Mouse (Mus musculus): ENCODE measurements around the gene Calcoco2.

Calcoco2 gene

GRCm38 (mm10) chr11:96080736-96081135, 31.0 kb downstream of the Calcoco2 start:
- no peak for DNase-seq (ENCODE audit: low spot score)

- peak; percentile 31 for DNase-seq (ENCODE audit: low spot score)
Measured at GRCm38 (mm10) chr11:96076221-96077105, 35.3 kb downstream of the Calcoco2 start.

GRCm38 (mm10) chr11:96075509-96076220, 36.1 kb downstream of the Calcoco2 start, which contains the start of gene Atp5g1:
TSS of gene Atp5g1 (minus strand) at chr11:96075670.
- peak; percentile 99 for DNase-seq (ENCODE audit: low spot score)

- DNase-seq (ENCODE audit: low spot score): no peak
Measured at GRCm38 (mm10) chr11:96075177-96075508, 36.6 kb downstream of the Calcoco2 start.

- peak; percentile 28 for DNase-seq (ENCODE audit: low spot score)
Measured at GRCm38 (mm10) chr11:96074351-96075176, 37.2 kb downstream of the Calcoco2 start.

- no peak for DNase-seq (ENCODE audit: low spot score)
Measured at GRCm38 (mm10) chr11:96073295-96073993, 38.3 kb downstream of the Calcoco2 start.

GRCm38 (mm10) chr11:96071013-96071412, 40.8 kb downstream of the Calcoco2 start:
- no peak for DNase-seq (ENCODE audit: low spot score)

GRCm38 (mm10) chr11:96070353-96070752, 41.4 kb downstream of the Calcoco2 start:
- DNase-seq (ENCODE audit: low spot score): no peak

- DNase-seq (ENCODE audit: low spot score): no peak
Measured at GRCm38 (mm10) chr11:96068231-96068630, 43.5 kb downstream of the Calcoco2 start.

- DNase-seq (ENCODE audit: low spot score): peak; percentile 93
Measured at GRCm38 (mm10) chr11:96065215-96065911, 46.4 kb downstream of the Calcoco2 start, which contains the start of gene Ube2z. TSS of gene Ube2z (minus strand) at chr11:96065388.

- DNase-seq (ENCODE audit: low spot score): peak; percentile 29
Measured at GRCm38 (mm10) chr11:96064521-96065214, 47.1 kb downstream of the Calcoco2 start.

- DNase-seq (ENCODE audit: low spot score): no peak
Measured at GRCm38 (mm10) chr11:96058309-96058708, 53.5 kb downstream of the Calcoco2 start.

GRCm38 (mm10) chr11:96050854-96051253, 60.9 kb downstream of the Calcoco2 start:
- DNase-seq (ENCODE audit: low spot score): no peak

- no peak for DNase-seq (ENCODE audit: low spot score)
Measured at GRCm38 (mm10) chr11:96049939-96050338, 61.8 kb downstream of the Calcoco2 start.
